Mouse (Mus musculus) testis, adult 2 months (tissue): ENCODE data around the gene Ggps1.

Experiments
- CTCF ChIP-seq: fragments of 200-500 bp; IDR thresholded peaks from 2 replicates; pipeline ENCODE4 v1.5.1; 2012; ENCODE audit warnings: low read depth, mild to moderate bottlenecking, inconsistent platforms, low read length, moderate library complexity; ENCODE audit not compliant: control insufficient read depth, insufficient read depth, insufficient replicate concordance
- POLR2A ChIP-seq: fragments of 200-500 bp; IDR thresholded peaks from 2 replicates; pipeline ENCODE4 v1.6.1; 2012; ENCODE audit warnings: low read depth, mild to moderate bottlenecking, inconsistent platforms, low read length, moderate library complexity; ENCODE audit not compliant: control insufficient read depth

DNA sequence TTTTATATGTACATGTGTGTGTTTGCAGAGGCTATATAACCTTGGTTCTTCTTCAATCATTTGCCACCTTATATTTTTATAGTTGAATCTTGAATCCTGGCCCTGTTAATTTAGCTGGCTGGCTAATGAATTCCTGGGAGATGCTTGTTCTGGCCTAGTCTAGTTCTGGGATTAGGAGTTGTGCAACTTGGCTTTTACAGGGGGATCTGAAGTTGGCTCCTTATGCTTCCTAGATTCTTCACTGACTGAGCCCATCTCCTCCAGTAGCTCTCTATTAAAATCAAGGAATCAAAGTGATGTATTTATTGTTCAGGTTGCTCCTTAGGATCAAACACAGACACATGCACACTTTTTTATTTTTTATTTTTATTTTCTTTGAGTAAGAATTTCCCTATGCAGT is 3.7 kb downstream of the Ggps1 start:
- TF ChIP-seq POLR2A (no peak), CTCF (no peak)
